Mouse (Mus musculus): ENCODE data around the gene Snx20.
"Not testable (repeated sequence)": the region's sequence is repeated elsewhere in the genome, so short reads cannot be mapped to it uniquely, and the experiment has no call there.

Gene Snx20

DNA sequence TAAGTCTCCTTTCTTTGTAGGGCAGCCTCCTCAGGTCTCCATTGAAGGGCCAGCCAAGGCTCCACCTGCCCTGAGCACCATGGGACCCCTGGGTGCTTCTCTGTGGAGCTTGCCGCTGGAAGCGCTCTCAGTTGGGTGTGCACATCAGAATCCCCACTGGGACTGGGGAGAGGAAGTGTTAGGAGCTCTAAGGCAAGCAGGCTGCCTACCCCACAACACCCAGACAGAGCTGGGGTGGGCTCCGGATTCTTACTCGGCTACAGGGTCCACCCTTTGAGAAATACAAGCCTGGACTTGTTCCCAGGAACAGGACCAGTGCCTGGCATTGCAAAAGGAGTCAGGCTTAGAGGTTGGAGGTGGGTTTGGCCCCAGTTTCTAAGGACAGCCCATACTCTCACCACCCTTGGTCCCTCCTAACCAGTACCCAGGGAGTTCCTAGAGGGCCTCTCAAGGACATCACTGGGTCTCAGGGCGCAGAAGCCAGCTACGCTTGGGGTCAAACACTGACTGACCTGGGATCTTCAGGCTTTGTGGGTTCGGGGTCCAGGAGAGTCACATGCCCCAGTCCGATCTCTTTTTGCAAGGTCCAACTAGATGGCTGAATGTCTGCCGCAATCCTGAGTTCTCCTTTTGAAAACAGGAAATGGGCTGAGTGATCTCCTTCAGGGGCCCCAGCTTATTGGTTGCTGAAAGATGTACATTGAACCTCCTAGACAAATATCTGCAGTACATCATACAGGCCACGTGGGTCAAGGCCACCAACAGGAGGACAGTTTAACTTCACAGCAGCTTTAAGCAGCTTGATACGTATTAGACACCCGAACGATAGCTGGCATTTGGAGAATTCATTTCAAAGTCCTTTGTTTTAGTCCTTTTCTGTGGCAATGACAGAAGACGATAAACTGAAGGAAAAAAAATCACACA, at the start of gene Snx20:
Snx20 (minus strand) TSS at position 655 of the 924 bp plus-strand sequence.
- DNase-seq (ENCODE audit: low read depth) = no peak

DNA sequence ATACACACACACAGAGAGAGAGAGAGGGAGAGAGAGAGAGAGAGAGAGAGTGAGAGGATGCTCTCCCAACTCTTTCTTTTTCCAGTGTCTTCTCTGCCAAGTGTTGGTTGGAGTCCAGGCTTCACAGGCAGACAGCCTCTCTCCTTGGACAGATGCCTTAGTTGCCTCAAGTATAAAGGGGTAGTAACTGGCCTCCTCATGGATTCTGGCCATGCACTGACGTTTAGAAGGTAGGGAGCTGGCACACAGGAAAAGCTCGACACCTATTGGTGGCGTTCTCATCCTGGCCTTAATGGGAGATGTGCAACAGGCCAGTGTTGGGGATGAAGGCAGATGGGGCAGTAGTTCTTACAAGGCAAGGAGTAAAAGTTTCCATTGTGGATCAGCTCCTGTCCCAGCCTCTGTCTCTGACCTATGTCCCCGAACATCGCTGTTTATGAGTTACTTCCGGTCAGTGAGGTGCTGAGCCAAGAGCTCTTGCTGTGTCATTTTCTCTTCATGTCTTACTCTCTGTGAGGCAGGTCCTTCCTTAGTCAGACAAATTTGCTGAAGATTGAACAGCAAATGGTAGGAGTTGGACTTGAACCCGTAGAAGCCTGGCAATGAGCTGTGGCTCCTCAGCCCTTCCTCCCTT, 47.8 kb upstream of the Snx20 start:
- peak; percentile 17 for DNase-seq (ENCODE audit: low read depth)

DNA sequence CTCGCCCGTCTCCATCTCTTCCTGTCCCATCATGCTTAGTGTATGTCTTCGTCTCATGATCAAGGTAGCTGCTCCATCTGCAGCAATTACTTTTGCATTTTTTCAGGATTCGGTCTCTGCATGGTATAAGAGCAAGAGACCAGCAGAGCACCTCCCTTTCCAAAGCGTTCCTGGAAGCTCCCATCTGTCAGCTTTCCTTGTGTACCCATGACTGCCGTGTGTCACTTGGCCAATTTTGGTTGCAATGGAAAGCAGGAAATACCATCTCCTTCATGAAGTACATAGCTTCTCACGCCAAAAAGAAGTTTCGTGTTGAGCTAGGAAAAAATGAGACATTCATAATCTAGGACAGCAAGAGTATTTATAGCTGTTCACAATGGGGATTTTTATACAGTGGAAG, 45.1 kb upstream of the Snx20 start:
- DNase-seq (ENCODE audit: low read depth) = no peak

DNA sequence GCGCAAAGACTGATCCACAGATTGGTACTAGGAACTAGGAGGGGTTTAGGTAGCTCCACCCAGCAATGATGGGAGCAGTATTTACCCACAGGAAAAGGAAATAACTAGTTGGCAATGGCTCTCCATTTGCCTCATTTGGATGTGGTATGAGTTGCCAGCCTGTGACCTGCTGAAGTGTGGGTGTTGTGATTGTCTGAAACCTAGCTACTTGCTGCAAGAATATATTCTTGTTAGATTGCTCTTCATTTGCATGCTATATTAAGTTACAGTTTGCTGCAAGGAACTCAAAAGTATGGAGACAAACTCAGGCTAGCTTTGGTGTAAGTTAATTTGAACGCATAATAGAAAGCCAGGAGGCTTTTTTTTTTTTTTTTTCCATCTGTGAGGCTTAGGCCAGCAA, 44.6 kb upstream of the Snx20 start:
- no peak for DNase-seq (ENCODE audit: low read depth)

DNA sequence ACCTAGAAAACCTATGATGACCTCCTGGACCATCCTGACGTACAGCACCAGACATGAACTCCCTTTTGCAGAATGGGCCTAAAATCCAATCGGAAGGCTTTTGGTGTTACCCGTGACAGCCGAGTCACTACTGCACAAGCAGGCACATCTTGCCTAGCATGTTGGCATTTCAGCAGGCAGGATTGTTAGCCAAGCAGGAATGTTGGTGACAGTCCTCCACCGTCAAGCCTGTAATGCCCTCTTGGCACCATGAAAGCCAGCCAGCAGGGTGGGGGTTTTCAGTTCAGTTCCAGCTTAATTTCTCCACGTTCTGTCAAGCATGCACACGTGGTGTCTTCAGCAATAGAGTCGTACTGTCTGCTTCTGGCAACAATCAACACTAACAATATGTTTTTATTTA, 41.1 kb upstream of the Snx20 start:
- no peak for DNase-seq (ENCODE audit: low read depth)

DNA sequence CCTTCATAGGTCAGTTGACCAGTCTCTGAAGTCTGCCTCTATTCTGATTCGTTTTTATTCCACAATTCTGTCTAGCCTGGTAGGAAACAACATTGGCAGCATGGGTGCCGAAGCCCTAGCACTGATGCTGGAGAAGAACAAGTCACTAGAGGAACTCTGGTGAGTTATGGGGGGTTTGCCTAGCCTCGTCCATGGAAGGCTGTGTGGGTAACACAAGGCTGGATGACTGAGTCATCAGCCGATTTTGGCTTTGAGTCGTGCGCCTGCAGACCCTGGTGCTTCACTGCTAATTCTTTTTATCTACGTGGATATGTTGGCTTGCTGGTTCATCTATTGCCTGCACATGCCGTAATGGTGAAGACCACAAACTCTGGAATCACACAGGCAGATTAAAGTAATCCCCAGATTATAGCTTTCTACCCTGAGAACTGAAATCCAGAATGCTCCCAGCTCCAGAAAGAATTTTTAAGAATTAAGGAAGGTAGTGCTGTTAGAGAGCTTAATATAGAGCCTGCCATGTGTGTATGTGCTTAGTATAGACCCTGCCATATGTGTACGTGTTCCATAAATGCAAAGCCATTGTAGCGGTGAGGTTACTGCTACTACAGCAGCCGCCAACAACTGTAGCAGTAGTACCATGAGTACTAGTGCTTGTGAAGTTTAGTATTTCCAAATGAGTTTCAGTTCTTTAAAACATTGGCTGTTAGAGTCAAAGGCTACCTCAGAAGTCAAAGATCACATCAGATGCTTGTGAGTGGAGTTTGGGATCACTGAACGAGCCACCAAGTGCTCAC, 39.6 kb upstream of the Snx20 start:
- DNase-seq (ENCODE audit: low read depth) = no peak

DNA sequence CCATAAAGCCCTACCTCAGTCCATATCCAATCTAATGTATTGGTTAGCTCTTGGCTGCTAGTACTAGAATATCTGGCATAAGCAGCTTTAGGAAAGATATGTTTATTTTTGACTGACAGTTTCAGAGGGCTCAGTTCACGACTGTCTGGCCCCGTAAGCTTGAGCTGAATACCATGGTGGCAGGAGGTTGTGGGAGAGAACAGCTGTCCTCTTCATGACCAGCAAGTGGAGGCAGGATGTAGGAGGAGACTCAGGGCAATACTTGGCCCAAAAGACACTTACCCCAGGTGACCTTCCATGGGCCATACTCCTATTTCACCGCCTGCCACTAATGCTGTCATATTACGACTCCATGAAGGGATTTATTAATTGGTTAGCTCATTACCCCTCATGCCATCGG, 37.9 kb upstream of the Snx20 start:
- no peak for DNase-seq (ENCODE audit: low read depth)

DNA sequence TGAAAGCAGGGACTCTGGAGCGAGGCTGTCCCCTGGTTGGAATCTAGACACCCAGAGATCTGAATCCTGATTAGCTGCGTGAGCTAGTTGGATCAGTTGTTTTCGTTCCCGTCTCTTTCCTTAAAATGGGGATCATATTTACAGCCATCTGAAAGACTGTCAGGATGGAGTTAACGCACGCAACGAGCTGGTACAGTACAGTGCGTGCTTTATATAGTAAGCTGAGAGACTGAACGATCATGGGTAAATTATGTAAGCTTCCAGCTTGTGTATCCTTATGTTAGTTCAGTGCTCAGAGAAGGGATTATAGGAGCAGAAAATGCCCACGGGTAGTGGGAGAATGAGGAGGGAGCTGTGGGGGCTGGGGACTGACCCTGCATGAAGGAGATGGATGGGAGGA, 35.6 kb upstream of the Snx20 start:
- DNase-seq (ENCODE audit: low read depth) = no peak

DNA sequence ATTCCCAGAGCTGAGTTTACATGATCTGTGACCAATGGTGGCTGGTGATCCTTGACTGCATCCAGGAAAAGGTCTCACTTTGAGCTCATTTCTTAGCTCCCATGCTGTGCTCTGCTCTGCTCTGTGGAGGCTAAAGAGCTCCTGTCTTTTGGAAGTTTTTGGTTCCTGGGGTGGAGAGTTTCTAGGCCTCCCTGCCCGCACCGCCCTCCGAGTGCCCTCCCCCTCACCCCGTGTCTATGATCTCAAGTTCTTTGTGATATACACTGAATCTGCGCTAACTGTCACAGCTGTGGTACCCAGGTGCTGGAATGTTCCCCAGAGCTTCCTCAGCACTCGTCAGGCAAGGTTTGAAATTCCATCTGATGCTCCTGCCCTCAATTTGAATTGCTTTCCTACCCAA, 34.9 kb upstream of the Snx20 start:
- no peak for DNase-seq (ENCODE audit: low read depth)

DNA sequence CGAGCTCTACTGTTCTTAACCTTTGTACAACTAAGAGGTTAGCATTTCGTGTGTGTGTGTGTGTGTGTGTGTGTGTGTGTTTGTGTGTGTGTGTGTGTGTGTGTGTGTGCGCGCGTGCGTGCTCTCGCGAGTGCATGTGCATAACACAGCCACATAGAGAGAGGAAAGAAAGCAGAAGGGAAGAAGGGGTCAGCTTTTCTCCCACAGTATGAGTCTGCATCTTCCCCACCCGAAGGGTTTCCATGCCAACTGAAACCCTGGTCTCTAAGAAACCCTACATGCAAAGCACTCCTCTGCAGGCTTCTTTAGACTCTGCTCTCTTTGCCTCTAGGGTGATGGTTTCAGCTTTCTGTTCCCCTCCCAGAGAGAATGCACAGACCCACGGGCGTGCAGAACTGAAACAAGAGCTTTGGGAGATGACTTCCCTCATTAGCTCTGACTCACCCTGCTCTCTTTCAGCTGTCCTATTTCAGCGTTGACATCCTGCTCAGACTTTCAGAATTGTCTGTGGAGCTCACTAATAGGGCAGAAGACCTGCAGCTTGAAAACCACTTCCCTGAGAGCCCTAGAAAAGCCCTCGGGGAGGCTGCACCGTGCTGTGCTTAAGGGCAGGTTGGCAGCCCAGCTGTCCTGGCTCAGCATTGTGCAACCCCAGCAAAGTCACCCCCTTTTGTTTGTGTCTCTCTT, 32.6 kb upstream of the Snx20 start:
- DNase-seq (ENCODE audit: low read depth) = no peak

DNA sequence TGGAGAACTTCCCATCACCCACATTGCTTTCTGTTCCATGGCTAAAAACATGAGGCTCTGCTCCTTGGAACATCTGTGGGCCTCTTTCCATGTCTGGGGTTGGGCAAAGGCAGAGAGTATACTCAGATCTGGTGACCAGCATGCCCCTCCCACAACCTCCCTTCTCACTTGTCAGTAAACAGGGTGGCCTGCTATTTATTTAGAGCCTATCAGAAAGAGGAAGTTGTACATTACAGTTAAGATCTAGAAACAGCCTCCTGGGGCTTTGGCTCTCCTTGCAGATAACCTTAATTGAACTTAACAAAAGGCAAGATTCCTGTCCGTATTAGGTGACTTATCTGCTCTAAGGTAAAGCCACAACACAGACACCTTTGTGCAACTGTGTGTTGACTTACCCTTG, 30.5 kb upstream of the Snx20 start:
- DNase-seq (ENCODE audit: low read depth) = no peak

DNA sequence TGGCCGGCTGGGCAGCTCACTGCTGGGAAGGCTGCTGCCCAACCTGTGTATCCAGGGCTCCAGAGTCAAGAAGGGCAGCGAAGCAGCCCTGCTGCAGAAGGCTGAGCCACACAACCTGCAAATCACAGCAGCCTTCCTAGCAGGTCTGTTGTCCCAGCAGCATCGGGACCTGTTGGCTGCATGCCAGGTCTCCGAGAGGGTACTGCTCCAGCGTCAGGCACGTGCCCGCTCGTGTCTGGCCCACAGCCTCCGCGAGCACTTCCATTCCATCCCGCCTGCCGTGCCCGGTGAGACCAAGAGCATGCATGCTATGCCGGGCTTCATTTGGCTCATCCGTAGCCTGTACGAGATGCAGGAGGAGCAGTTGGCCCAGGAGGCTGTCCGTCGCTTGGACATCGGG, 29.0 kb upstream of the Snx20 start:
- no peak for DNase-seq (ENCODE audit: low read depth)

DNA sequence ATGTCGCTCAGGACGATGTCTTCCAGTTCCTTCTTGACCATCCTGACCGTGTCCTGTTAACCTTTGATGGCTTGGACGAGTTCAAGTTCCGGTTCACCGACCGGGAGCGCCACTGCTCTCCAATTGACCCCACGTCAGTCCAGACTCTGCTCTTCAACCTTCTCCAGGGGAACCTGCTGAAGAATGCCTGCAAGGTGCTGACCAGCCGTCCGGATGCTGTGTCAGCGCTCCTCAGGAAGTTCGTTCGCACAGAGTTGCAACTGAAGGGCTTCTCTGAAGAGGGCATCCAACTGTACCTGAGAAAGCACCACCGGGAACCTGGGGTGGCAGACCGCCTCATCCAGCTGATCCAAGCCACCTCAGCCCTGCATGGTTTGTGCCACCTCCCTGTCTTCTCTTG, 28.2 kb upstream of the Snx20 start:
- no peak for DNase-seq (ENCODE audit: low read depth)

DNA sequence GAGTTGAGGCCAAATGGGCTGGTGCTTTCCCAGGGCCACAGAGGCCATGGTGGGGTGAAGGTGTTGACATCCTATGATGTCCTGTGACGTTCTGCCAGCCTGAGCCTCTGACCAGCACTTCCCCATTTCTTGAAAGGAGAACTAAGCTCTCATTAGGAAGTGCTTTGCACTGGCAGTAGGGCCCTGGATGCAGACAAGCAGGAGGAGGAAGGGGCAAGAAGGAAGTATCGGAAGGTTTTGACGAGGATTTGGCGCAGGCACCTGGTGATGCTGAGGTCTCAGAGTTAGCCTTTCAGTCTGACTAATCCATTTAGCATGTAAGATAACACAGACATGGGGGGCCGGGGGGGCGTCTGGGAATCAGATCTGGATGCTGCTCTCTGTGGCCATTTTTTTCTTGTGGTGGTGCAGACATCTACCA, 26.5 kb upstream of the Snx20 start:
- no peak for DNase-seq (ENCODE audit: low read depth)

DNA sequence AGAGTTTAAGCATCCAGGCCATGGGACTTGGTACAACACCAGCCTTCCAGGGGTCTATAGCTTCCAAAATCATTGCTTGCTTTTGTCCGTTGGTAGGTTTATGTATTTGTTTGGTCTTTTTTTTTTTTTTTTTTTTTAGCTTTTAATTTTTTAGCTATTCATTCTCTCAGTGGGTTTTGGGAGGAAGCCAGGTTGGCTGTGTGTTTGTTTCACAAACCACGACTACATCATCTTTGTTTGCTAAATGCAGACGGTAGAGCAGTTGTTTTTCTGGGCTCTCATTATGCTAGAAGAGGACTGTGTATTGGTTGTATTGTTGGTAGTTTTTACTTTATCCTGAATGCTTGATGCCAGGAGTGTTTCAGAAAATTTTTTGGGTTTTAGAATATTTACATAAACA, 23.9 kb upstream of the Snx20 start:
- no peak for DNase-seq (ENCODE audit: low read depth)

DNA sequence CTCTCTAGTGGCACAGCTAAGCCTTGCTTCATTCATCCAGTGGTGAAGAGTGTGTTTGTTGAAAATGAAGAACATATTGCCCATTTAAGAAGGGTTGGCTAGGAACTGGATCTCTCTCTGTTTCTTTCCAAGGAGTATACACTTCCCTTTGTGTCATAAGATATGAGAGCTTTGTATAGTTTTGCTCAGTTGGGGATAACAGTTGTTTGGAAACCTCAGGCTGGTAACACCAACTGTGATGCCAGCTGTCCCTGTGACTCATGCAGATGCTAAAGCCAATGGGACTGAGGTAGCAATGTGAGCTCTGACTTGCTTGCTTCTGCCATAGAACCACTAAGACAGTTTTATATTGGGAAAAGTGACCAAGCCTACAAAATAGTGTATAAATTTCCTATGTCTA, 19.4 kb upstream of the Snx20 start:
- no peak for DNase-seq (ENCODE audit: low read depth)

DNA sequence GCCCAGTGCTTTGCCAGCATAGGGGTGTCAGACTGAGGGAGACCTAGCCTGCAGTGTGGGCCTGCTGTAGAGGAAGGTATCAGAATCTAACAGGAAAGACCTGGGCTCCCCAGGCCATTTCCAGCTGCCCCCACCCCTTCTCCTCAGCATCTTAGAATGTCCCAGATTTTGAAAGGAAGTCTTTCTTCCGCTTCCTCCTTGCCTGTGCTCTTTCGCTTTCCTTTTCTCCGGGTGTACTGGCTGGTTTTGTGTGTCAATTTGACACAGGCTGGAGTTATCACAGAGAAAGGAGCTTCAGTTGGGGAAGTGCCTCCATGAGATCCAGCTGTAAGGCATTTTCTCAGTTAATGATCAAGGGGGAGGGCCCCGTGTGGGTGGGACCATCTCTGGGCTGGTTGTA, 15.2 kb upstream of the Snx20 start:
- not testable (repeated sequence) for DNase-seq (ENCODE audit: low read depth)

DNA sequence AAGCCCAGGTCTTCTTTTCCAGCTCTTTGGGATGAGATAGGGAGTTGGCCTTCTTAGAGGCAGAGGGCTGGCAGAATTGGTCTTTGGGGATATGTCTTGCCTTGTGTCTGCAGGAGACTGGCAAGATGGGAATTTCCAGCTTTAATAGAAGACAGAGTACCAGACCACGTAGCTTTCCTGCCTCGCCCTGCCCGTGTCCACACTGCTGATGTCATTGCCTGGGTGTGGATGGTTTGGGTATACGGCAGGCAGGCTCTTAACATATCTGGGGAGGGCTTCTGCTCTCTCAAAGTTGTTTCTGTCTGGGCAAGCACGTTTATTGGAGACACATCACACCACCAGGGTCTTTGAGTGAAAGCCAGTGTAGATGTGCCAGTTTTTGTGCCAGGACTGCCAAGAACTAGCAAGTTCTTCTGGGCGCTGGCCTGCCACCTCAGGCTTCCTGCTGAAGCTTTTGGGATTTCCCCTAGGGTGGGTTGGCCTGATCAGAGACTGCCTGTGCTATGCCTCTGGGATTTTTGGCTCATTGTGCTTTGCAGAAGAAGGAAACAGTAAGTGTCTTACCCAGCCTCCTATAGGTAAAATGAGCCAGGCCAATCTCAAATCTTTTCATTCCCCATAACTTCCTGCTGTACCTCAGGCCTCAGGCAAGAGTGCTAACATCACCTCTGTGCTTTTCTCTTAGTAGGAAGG, 14.2 kb upstream of the Snx20 start:
- no peak for DNase-seq (ENCODE audit: low read depth)

DNA sequence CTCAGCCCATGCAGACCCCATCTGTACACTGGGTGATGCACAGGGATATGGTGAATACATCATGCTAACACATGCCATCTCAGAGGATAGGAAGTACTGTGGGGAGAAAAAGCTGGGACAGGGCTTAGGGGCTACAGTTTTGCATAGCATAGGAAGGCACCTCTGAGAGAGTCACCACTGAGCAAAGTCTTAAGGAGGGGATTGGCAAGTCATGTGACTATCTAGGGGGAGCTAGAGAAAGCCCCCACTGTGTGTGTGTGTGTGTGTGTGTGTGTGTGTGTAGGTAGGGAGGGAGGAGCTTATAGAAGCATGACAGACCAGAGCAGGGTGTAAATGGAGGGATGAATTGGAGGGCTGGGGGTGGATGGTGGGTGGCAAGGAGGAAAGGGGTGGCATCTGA, 12.4 kb upstream of the Snx20 start:
- DNase-seq (ENCODE audit: low read depth) = no peak

DNA sequence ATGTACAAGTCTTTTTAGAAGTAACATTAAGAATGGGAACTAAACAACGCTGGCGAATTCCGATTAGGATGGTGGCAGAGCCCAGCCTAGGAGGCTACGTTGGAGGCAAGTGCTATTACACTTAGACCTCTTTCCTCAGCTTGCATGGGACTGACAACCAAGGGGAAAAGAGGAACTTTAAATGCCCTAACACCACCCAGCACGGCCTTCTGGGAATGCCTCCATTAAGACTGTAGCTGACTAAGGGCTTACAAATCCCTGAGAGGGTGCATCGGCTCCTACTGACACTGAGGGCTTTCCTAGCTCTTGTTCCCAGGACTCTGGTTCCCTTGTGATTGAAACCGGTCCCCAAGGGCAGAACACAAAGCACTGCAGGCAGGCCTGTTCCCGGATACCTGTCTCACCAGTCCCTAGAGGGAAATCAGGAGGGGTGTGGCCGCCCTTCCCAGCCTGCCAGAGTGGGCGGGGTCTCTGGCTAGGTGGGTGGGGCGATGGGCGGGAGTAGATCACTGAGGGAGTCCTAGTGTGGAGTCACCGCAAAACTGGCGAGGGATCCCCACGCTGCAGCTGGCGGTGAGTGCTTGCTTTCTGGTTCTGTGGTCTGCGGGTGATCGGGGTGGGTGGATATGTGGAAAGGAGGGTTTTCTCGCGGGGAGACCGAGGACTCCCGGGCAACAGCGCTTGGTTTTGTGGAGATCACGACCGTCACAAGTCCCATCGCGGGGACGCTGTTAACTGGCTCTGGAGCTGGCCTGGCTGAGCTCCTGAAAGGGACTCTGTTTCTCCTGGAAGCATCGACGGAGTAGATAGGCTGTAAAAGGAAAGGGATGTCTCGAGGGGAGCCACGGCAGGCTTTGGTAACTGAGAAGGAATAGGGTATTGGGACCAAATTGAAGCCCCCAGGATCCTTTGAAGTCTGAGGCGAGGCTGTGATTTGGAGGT, 11.2 kb upstream of the Snx20 start, which contains the start of gene Nod2:
Nod2 (plus strand) TSS at position 479 of the 942 bp plus-strand sequence.
- DNase-seq (ENCODE audit: low read depth) = peak; percentile 57

Measured in NIH3T3 (cell line).